Mouse (Mus musculus) cortical plate, adult 2 months (tissue): ENCODE measurements at regions not wholly inside any gene's neighbourhood (a gene's known extent, or its start where the extent isn't known, plus 50 kb on each side); places are given as distances from the start of the nearest gene placed in this dataset.

ENCODE experiments used
- H3K27ac ChIP-seq: fragments of 200-500 bp; 2 replicates; pipeline ENCODE4 v1.5.1; 2012; ENCODE audit warnings: low read length, control low read depth, inconsistent platforms; ENCODE audit not compliant: insufficient read depth
- H3K4me1 ChIP-seq: fragments of 200-500 bp; 2 replicates; pipeline ENCODE4 v1.6.1; 2011; ENCODE audit warnings: low read length; ENCODE audit not compliant: control insufficient read depth, insufficient read depth
- H3K4me3 ChIP-seq: fragments of 200-500 bp; 2 replicates; pipeline ENCODE4 v1.5.1; 2011; ENCODE audit warnings: mild to moderate bottlenecking, low read length, control low read depth; ENCODE audit not compliant: insufficient read depth
- CTCF ChIP-seq: fragments of 200-500 bp; IDR thresholded peaks from 2 replicates; pipeline ENCODE4 v1.5.1; 2011; ENCODE audit warnings: mild to moderate bottlenecking, control low read depth, low read length; ENCODE audit not compliant: insufficient read depth; ENCODE audit errors: extremely low read depth
- POLR2A ChIP-seq: fragments of 200-500 bp; IDR thresholded peaks from 2 replicates; pipeline ENCODE4 v1.6.1; 2011; ENCODE audit warnings: mild to moderate bottlenecking, low read length, control low read depth; ENCODE audit not compliant: insufficient read depth; ENCODE audit errors: extremely low read depth

DNA sequence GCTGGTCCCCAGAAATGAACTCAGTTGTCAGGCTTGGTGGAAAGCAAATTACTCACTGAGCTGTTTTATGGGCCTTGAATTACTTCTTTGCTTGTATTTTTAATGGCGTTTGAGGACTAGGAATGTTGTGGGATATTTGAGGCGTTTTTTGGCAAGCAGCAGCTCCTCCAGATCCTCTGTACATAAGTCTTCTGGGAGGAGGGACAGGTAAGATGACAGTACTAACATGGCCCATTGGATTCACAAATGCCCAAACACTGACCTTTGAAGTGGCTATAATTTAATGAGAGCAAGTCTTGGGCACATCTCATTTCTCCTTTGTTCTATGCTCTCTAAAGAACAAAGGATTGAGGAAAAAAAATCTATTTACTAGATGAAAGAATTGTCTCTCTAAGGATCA, 286.3 kb downstream of the Gm21750 start:
- no peaks in the 10 kb centered on the region for H3K4me1 ChIP-seq
- no peak overlapping the region for H3K27ac ChIP-seq
- TF ChIP-seq CTCF = no peak
- no peak for TF ChIP-seq POLR2A
- H3K4me3 ChIP-seq = no peak overlapping the region

- TF ChIP-seq CTCF (no peak), POLR2A (no peak)
- no peak overlapping the region for H3K4me3 ChIP-seq
- H3K27ac ChIP-seq = no peak overlapping the region
- H3K4me1 ChIP-seq = no peaks in the 10 kb centered on the region
Observed at GRCm38 (mm10) chr14:73952511-73952910, 291.5 kb downstream of the Gm21750 start.

- no peak overlapping the region for H3K4me3 ChIP-seq
- H3K27ac ChIP-seq = no peak overlapping the region
- no peaks in the 10 kb centered on the region for H3K4me1 ChIP-seq
- TF ChIP-seq CTCF (no peak), POLR2A (no peak)
Observed at GRCm38 (mm10) chr14:73978694-73979093, 317.7 kb downstream of the Gm21750 start.

- no peaks in the 10 kb centered on the region for H3K4me1 ChIP-seq
- no peak overlapping the region for H3K4me3 ChIP-seq
- no peak overlapping the region for H3K27ac ChIP-seq
- TF ChIP-seq CTCF (no peak), POLR2A (no peak)
Observed at GRCm38 (mm10) chr14:73996229-73996628, 335.2 kb downstream of the Gm21750 start.

DNA sequence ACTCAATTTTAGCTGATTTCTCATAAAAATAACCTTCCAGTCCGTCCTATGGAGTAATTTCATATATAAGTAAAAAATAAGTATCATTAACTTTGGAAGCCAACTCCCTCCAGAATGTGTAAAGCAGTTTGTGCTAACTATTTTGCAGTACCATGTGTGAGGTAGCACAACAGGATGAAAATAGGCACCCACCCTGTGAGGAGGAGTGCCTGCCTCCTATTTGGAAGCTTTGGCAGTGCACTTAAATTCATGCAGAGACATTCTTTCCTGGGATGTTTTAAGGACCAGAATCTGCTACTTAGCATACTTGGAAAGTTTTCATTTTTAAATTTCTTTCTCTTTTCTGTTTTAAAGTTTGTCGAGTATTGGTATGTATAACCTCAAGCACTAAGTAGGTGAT, 336.8 kb downstream of the Gm21750 start:
- Histone ChIP-seq H3K4me3 (no peak overlapping the region), H3K4me1 (no peaks in the 10 kb centered on the region), H3K27ac (no peak overlapping the region)
- TF ChIP-seq POLR2A (no peak), CTCF (no peak)

DNA sequence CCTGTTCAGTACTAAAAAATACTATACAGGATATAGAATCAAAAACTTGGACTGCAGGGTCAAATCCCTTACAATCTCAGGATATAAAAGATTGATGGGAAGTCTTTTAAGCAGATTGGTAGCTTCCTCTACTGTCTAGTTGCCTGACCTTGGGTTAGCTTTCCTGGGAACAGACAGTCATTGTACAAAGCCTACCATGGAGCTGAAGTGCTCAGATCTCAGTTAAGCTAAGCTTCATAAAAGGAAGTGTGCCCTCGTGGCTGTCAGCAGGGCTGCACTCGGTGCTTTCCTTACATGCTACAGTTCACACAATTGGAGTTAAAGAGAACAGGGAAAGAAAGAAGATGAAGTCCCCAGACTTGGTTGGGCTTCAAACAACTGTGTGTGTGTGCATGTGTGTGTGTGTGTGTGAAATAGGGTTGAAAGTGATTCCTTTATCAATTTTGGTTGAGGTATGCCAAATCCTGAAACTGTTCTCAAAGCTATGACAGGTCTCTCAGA, 338.4 kb downstream of the Gm21750 start:
- Histone ChIP-seq H3K27ac (no peak overlapping the region), H3K4me1 (no peaks in the 10 kb centered on the region), H3K4me3 (no peak overlapping the region)
- TF ChIP-seq CTCF (no peak), POLR2A (no peak)

- TF ChIP-seq CTCF = no peak
- TF ChIP-seq POLR2A = no peak
- H3K4me1 ChIP-seq = no peaks in the 10 kb centered on the region
- H3K27ac ChIP-seq = no peak overlapping the region
- no peak overlapping the region for H3K4me3 ChIP-seq
Observed at GRCm38 (mm10) chr14:74006911-74007310, 345.9 kb downstream of the Gm21750 start.

GRCm38 (mm10) chr14:74011555-74011954, 350.5 kb downstream of the Gm21750 start:
- TF ChIP-seq CTCF (no peak), POLR2A (no peak)
- H3K4me3 ChIP-seq = no peak overlapping the region
- H3K4me1 ChIP-seq = no peaks in the 10 kb centered on the region
- H3K27ac ChIP-seq = no peak overlapping the region

DNA sequence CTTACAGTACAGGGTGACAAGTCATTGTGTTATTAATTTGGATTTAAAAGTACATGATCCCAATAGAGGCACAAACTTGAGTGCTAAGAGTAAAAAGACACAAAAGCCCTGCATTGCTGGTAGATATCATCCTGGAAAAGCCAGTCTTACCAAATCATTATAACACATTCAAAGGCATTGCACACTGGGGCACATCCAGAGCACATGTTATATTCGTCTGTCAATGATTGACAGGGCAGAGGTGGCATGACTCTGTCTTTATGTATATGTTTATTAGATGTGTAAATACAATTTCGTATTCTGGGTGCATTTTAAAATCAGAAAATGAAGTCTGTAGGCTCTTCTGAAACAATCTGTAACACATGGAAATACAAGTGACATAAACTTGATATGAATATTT, 358.4 kb downstream of the Gm21750 start:
- no peaks in the 10 kb centered on the region for H3K4me1 ChIP-seq
- TF ChIP-seq POLR2A (no peak), CTCF (no peak)
- H3K27ac ChIP-seq = no peak overlapping the region
- no peak overlapping the region for H3K4me3 ChIP-seq

GRCm38 (mm10) chr14:74047009-74047694, 386.1 kb downstream of the Gm21750 start:
- no peak overlapping the region for H3K27ac ChIP-seq
- no peaks in the 10 kb centered on the region for H3K4me1 ChIP-seq
- H3K4me3 ChIP-seq = no peak overlapping the region
- TF ChIP-seq POLR2A (no peak), CTCF (no peak)
